ENCODE assay signal across 11 mouse cellular contexts in genomic region chr2:68404274-68405162, GRCm38 (mm10).
DNase-seq lines count a peak whose midpoint lies in the region; ATAC-seq and TF ChIP-seq lines count a peak whose summit lies in the region.
"Had no signal": no experiment of that assay in that cellular context is flagged by ENCODE, and none has a peak within 500 bp of the region (broad histone marks: within the 10 kb centered on the region; RNA-seq: fewer than 3 reads in every experiment).

No protein-coding gene starts in this region.

- peaks cover 3% of the 10 kb centered on the region; the same call in 1 of the 2 replicates for H3K4me1 ChIP-seq in lung, postnatal 0 days (ENCODE audit: insufficient read depth, low read depth, low read length)
- peaks cover 57% of the 10 kb centered on the region for H3K4me1 ChIP-seq in forebrain, embryonic 12.5 days
- peaks cover 71% of the 10 kb centered on the region for H3K4me1 ChIP-seq in limb, embryonic 10.5 days
- peaks cover 40% of the 10 kb centered on the region for H3K4me1 ChIP-seq in neural tube, embryonic 15.5 days

- no peak for TF ChIP-seq CTCF in lung, postnatal 0 days (IDR thresholded peaks at IDR 0.05)

- H3K27me3 ChIP-seq in lung, postnatal 0 days (replicated peaks; ENCODE audit: insufficient read depth, low read length), result no peaks in the 10 kb centered on the region
- no peaks in the 10 kb centered on the region for H3K27me3 ChIP-seq in forebrain, embryonic 12.5 days
- H3K27me3 ChIP-seq in limb, embryonic 10.5 days (ENCODE audit: low read depth, poor library complexity, severe bottlenecking), result no peaks in the 10 kb centered on the region
- H3K27me3 ChIP-seq in neural tube, embryonic 15.5 days (replicated peaks), result no peaks in the 10 kb centered on the region

- H3K36me3 ChIP-seq in lung, postnatal 0 days (ENCODE audit: insufficient read depth, low read length), result no peaks in the 10 kb centered on the region
- H3K36me3 ChIP-seq in forebrain, embryonic 12.5 days (replicated peaks), result no peaks in the 10 kb centered on the region
- H3K36me3 ChIP-seq in limb, embryonic 10.5 days, result 0 out of 2 replicates have a peak, but pooled peaks cover 7% of the 10 kb centered on the region
- no peaks in the 10 kb centered on the region for H3K36me3 ChIP-seq in neural tube, embryonic 15.5 days

- no peak overlapping the region for H3K27ac ChIP-seq in lung, postnatal 0 days (ENCODE audit: low read length)
- peak overlapping the region; percentile 83 for H3K27ac ChIP-seq in forebrain, embryonic 12.5 days
- H3K27ac ChIP-seq in limb, embryonic 10.5 days, result peak overlapping the region; percentile 89
- H3K27ac ChIP-seq in neural tube, embryonic 15.5 days (replicated peaks), result no peak overlapping the region
- H3K27ac ChIP-seq: macrophage had no signal

- no peak overlapping the region for H3K4me3 ChIP-seq in lung, postnatal 0 days (ENCODE audit: low read depth, low read length)
- H3K4me3 ChIP-seq in forebrain, embryonic 12.5 days (replicated peaks), result no peak overlapping the region; the same call in 1 of the 2 replicates
- H3K4me3 ChIP-seq in limb, embryonic 10.5 days, result peak overlapping the region; percentile 16
- H3K4me3 ChIP-seq in neural tube, embryonic 15.5 days (replicated peaks), result no peak overlapping the region

- 55% methylated on average over 18 of the region's 18 CpGs for WGBS in lung, postnatal 0 days
- 11% methylated on average over 18 of the region's 18 CpGs for WGBS in forebrain, embryonic 12.5 days
- WGBS in limb, embryonic 10.5 days, result 14% methylated on average over 18 of the region's 18 CpGs
- 11% methylated on average over 18 of the region's 18 CpGs for WGBS in neural tube, embryonic 15.5 days

- TF ChIP-seq EP300 in lung, postnatal 0 days (IDR thresholded peaks at IDR 0.05), result no peak

- no peaks in the 10 kb centered on the region for H3K9me3 ChIP-seq in lung, postnatal 0 days (ENCODE audit: low read length)
- no peaks in the 10 kb centered on the region for H3K9me3 ChIP-seq in forebrain, embryonic 12.5 days
- no peaks in the 10 kb centered on the region for H3K9me3 ChIP-seq in limb, embryonic 10.5 days (replicated peaks)
- H3K9me3 ChIP-seq in neural tube, embryonic 15.5 days (replicated peaks), result no peaks in the 10 kb centered on the region

- H3K4me2 ChIP-seq in lung, postnatal 0 days (replicated peaks; ENCODE audit: low read depth, low read length), result peak overlapping the region; percentile 30
- H3K4me2 ChIP-seq in forebrain, embryonic 12.5 days, result peak overlapping the region; percentile 43
- peak overlapping the region; percentile 45 for H3K4me2 ChIP-seq in neural tube, embryonic 15.5 days

- ATAC-seq in lung, postnatal 0 days, result no peak
- peak; percentile 65 for ATAC-seq in forebrain, embryonic 12.5 days (ENCODE audit: low FRiP score)
- peak; percentile 81 for ATAC-seq in neural tube, embryonic 15.5 days (ENCODE audit: low FRiP score)

- no peak for DNase-seq in lung, postnatal 0 days (ENCODE audit: low spot score)
- DNase-seq in lung, adult 18-20 months, result no peak
- DNase-seq in limb, embryonic 10.5 days (ENCODE audit: low spot score), result peak; percentile 55
- no peak for DNase-seq in right cerebral cortex, adult 2 months (ENCODE audit: low spot score in 2 of 2)
- no peak for DNase-seq in liver
- no peak for DNase-seq in urinary bladder, postnatal 10 days (ENCODE audit: low spot score)
- DNase-seq: kidney, postnatal 14 days; right cerebral cortex, postnatal 4 days had no signal

- no peak overlapping the region for H3K9ac ChIP-seq in lung, postnatal 0 days (replicated peaks; ENCODE audit: low read depth)
- H3K9ac ChIP-seq in forebrain, embryonic 12.5 days, result no peak overlapping the region
- no peak overlapping the region for H3K9ac ChIP-seq in neural tube, embryonic 15.5 days (replicated peaks)

Comparison
In these comparisons a context has a peak if more than half of its experiments do, and no peak if none do; other contexts are left out.
1. H3K27ac ChIP-seq: peak in forebrain, embryonic 12.5 days (single experiment) and limb, embryonic 10.5 days (single experiment); none in lung, postnatal 0 days (single experiment) and neural tube, embryonic 15.5 days (single experiment).
2. Peak in every context shown above with its lines, with median percentiles within 50 percentile points of each other: H3K4me2 ChIP-seq.